Mouse (Mus musculus) regulatory T cell (primary cell): ENCODE data around the gene Acot11.

Experiments
- in situ Hi-C: fragments of 300-600 bp; cut with MboI, MseI; formaldehyde crosslinking; loops from one replicate; pipeline ENCODE4 v1.15.1; 2025; ENCODE audit warnings: high pct_unique_total_duplicates

Acot11 gene

DNA sequence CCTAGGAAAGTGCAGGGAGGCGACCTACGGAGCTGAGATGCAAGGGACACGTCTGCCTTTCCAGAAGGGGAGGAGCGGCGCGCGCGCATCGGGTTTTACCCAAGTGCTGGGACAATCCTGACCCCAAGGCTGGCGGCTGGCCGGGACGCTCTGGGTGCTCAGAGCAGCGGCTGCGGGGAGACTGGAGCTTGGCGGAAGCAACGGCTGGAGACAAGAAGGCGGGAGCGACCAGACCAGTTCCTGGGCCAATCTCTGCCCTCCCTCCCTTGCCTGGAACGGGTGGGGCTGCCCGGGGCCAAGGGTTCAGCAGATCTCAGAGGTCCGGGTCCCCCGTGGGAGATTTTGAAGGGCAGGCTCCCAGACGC is at the start of gene Acot11:
Acot11 (minus strand) TSS at position 89 of the 365 bp plus-strand sequence.
- in situ Hi-C loops: no loop called here

DNA sequence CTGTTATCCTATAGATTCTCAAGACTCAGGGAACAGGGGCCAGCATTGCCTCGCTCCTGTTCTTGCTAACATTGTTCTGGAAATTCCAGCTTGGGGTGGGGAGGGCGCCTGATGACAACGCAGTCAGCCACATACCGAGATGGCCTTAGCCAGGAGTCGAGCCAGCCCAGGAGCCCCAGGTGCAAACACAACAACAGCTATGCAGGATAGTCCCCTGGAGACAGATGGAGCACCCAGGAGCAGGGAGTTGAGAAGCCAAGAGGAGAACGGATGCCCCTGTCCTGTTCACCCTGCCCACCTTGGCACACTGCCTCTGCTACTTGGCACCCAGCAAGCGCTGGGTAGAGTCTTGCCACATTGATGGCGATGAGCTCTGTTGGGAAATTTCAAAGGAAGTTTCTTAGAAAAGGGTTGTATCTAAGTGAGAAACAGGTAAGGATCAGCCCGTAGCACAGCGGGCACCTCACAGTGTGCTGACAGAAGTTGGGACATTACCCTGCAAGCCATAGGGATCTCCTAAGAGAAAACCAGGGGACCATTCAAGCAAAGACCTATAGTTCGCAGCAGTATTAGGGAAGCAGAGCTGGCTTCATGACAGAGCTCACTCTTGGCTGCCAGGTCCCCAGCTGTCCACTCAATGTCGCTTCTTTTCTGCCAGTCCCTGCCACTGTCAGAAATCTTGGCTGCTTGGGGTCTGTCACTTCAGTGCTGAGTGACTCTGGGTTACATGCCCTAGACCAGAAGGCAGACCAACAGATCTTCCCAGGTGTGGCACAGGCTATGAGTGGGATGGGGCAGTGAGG is 43.7 kb upstream of the Acot11 start:
- in situ Hi-C loops: loop anchor here (5.0 kb wide), 1 partner anchor 54 kb away; no protein-coding TSS in a partner anchor

DNA sequence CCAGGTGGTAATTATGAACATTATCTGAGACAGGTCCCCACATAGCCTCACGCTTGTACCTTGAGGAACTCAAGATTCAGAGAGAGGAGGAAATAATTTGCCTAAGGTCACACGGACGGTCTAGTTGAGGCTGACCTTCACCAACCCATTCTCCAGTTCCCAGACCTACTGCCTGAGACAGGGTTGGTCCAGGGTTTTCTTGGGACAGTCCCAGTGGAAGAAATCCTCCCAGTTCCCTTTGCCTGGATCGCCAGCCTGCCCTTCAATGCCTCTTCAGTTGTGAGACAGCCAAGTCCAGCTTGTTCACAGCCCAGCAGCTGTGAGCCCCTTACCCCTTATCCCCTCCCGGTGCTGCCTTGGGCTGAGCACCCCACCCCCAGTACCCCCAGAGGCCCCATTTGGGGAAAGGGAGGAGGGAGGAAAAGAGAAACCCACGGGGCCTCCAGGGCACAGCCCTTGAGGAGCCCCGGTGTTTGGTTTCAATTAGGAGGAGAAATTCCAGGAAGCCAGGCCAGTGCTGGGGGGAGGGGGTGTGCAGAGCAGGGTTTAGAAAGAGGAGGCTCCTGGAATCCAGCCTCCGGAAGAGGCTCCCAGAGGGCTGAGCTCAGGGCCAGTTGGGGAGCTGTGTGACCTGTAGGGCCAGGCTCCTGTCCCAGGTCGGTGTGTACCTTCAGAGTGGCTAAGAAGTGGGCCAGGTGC is 42.9 kb upstream of the Acot11 start:
- in situ Hi-C loops: loop anchor here (5.0 kb wide), 1 partner anchor 55 kb away; no protein-coding TSS in a partner anchor

DNA sequence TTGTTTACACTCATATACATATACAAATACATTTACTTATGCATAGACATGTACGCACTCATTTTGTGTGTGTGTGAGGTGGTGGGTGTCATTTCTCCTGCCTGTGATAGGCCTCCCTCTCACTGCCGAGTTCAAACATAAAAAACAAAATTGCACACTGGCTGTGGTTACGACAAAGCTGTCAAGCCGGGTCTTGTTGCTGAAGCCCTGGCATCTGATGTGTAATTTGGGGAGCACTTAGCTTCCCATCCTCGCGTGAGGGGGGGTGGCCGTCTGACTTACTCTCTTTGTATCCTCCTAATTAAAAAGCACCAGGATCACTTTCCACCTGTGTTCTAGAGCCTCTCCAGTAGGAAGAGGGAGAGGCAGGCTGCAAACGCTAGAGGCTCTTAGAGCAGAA is 37.8 kb upstream of the Acot11 start:
- in situ Hi-C loops: no loop called here

DNA sequence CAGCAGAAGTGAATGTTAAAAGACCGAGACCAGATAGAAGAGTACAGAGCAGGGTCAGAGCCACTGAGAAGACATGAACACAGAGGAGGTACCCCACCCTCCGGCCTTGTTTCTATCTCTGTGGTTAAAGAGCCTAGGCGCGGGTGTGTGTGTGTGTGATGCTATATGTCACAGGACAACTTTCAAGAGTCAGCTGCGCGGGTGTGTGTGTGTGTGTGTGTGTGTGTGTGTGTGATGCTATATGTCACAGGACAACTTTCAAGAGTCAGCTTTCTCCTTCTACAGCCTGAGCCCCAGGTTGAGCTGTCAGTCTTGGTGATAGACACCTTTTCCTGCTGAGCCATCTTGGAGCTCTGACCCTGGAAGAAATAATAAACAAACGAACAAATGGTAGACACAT is 37.1 kb upstream of the Acot11 start:
- in situ Hi-C loops: no loop called here

DNA sequence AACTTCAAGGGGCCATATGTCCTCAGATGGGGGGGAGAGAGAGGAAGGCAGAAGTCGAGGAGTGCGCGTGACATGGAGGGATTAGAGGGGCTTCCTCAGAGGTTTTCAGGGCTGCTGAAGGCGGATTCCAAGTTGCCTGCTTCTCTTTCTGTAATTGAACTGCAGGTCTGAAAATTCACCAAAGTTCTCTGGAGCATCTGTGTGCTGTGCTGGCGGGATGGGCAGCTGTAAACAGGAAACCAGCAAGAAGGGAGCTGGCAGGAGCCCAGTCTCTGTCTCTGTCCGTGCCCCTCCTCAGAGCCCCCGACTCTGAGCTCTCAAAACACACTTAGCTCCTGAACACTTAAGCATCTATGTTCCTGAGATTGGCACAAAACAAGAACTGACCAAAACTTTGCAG is 36.5 kb upstream of the Acot11 start:
- in situ Hi-C loops: no loop called here

DNA sequence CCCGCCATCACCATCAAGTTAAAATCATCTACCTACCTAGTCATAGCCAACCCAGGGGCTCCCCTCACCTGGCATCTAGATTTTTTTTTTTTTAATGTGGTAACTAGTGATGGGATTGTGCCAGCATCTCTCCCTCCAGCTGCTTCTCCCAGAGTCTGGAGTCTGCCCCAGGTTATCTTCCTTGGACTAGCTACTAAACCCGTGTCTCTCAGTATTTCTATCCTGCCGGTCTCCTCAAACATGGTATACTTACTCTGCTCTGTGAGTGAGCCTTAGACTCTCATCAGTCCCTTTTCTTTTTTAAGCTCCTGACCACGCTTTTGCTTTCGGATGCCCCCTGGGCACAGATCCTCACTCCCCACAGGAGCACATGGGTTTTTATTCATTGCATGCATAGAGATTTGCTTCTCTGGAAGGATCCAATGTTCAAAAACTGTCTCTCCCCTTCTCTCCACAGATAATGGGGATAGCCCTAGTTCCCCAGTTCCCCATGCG is 35.9 kb upstream of the Acot11 start:
- in situ Hi-C loops: no loop called here

DNA sequence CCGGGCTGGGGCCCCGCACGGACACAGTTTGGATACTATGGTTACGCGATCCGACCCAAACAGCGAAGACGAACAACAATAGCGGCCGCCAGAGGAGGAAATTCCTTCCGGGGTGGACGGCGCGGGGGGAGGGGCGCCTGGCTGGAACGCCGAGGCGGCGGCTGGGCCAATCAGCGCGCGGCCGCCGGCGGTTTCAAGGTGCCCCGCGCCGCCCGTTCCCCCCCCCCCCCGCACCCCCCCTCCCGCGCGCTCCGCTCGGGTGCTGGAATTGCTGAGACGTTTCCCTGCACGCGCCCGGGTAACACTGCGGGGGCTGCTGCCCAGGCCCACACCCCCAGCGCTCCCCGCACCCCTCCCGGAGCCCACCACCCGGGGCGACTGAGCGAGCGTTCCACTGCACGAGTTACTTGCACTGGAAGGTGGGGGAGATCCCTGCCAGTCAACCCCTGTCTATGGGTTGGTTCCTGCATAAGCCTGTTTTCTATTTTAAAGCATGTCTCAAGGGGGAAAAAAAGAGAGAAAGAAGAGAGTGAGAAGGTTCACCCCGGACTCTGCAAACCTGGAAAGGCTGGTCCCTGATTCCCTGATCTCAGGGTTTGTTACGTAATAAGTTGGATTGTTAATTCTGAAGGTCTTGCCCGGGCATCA is 35.3 kb upstream of the Acot11 start:
- in situ Hi-C loops: loop anchor here (5.0 kb wide), 2 partner anchors 147 to 212 kb away; no protein-coding TSS in a partner anchor

DNA sequence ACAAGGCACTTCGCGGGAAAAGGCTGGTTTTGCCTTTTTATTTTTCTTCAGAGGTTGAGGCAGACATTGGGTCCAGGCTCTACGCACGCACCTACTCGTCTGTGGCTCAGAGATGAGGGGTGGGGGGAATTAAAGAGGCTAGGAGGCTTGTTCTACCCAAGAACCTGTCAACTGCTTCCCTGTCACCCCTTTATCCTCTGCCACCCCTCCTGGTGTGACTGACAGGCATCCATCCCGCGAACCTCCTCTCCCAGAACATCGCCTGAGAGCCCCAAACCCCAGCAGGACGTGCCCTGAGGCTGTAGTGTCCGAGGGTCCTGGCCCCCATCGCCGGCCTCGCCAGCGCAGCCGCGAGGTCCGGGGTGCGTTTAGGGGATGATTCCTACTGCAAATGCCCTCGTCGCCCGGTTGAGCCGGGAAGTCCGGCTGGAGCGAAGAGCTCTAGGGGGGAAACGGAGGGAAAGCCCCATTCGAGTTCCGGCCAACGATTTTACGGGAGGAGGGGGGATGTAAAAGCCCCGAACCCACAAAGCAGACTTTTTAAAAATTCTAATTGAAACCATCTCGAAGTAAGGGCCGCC is 34.5 kb upstream of the Acot11 start:
- in situ Hi-C loops: loop anchor here (5.0 kb wide), 2 partner anchors 148 to 213 kb away; no protein-coding TSS in a partner anchor

DNA sequence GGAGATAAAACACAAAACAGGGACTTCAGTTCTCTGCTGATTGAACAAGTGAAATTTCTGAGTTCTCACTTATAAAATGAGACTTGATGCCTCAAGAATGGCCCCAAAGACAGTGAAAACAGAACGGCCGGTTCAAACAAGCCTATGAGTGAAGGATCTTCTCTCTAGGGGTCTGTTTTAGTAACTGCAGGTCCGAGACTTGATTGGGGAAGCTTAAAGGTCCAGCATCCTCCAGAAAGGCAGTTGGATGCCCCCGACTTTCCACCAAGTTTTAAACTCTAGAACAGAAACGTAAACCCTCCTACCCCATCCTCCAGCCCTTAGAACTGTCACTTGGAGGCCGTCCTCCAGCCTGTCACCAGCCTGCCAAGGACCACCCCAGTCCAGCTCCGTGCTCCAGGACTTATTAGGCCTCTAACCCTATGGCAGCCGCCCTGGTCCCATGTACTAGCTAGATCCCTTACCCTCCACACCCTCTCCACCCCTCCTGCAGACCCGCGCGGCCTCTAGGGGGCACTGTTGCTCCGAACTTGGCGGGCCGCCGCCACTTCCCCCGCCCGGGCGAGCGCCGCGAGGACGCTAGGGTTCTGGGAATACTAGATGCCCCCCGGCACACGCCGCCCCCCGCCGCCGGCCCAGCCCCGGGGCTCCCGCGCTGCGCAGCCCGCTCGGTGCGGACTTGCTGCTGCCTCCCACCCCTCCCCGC is 33.9 kb upstream of the Acot11 start:
- in situ Hi-C loops: loop anchor here (5.0 kb wide), 2 partner anchors 149 to 214 kb away; no protein-coding TSS in a partner anchor

DNA sequence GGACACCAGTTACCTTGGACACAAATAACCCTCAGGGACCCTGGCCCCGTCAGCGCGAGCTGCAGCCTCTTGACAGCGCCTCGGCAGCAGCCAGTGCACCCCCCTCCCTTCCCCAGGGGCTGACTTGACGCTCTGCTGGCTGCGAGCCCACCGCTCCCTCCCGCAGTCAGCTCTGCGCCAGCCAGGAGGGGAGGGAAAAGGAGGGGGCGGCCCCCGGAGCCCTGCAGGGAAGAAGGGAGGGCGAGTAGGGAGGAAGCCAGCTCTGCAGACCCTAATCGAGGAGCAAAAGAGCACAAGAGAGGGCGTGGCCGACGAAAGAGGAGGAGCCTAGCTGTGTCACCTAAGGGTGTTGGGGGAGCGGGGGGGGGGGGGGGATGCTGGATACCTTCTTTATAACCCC is 33.2 kb upstream of the Acot11 start:
- in situ Hi-C loops: loop anchor here (5.0 kb wide), 2 partner anchors 149 to 214 kb away; no protein-coding TSS in a partner anchor

DNA sequence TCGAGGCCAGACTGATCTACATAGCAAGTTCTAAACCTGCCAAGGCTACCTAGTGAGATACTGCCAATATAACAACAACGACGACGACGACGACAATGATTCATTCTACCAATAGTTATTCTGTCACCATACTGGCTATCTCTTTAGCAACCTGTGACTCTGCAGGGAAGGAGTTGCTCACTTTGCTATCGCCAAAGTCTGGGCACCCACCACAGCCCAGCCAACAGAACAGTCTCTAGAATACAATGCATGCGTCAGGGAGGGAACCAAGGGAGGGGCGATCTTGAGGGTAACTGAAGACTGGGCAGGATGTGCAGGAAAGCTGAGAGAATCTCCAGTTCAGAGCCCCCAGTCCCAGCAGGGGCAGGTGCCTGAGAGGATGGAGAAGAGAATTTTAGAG is 32.6 kb upstream of the Acot11 start:
- in situ Hi-C loops: loop anchor here (5.0 kb wide), 2 partner anchors 150 to 215 kb away; no protein-coding TSS in a partner anchor

DNA sequence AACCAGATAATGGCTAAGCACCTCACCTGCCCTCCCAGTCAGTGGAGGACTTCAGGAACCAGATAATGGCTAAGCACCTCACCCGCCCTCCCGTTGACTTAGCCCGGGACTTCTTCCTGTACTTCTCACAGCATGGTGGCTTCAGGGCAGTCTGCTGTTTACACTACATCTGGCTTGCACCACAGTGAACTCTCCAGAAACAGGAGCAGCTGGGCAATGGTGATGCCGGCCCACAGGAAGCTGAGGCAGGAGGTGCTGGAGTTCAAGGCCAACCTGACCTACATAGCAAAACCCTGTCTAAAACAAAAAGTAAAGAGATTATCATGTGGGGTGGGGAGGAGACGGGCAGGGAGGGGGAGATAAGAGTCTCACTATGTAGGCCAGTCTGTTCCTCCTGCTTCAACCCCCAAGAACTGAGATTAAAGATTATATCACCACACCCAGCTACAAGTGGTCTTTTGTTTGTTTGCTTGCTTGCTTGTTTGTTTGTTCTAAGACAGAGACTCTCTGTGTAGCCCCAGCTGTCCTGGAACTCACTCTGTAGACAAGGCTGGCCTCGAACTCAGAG is 25.8 kb upstream of the Acot11 start:
- in situ Hi-C loops: no loop called here

DNA sequence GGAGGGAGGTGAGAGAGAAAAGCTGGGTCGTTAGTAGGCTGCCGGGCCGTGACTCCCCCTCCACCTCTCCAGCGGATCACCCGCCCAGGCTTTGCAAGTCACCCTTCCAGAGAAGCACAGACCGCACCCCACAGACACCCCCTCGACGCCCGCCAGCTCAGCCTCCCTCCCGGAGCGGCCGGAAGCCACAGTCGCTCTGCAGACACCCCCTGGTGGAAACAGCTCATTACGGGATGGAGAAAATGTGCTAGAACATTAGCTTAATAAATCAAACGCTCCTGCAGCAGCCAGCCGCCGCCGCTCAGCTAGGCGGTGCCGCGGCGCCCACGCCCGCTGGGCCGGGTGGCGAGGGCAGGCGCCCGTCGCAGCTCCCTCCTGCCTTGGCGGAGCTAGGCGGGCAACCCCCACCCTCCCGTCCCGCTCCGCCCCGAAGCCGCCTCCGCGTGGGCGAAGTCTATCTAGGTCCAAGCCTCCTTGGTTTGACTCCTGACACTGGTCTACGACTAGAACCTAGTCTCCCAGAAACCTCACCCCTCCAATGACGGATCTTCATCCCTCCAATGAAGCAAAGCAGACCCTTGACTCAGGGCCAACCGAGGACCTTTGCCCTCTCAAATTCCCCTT is 23.1 kb upstream of the Acot11 start:
- in situ Hi-C loops: no loop called here

DNA sequence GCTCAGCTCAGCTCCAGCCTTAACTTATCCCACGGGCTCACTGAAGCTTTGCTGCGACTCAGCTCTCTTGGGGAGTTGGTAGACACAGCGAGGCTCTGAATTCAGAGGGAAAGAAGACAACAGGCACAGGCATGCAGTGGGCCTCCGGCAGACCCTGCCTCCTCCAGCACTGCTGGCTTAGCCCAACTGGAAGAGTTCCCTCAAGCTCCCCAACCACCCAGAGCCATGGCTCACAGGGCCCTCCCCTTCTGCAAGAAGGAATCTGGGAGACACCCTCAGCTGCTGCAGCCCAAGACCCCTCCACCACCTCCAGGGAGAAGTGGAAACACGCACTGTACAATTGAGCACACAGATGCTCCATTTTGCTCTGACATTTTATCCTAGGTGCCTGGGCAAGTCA is 20.4 kb upstream of the Acot11 start:
- in situ Hi-C loops: no loop called here

DNA sequence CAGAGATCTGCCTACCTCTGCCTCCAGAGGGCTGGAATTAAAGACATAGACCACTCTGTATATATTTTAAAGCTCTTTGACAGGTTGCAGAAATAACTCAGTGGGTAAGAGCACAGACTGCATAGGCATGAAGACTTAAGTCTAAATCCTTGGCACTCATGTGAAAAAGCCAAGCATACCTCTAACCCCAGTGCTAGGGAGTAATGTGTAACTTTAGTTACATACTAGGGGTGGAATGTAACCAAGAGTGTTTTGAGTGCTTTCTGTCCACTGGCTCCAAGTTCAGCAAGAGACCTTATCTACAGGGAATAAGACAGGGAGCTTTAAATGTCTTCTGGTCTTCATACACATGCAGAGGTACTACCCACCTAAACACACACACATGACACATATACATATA is 14.6 kb upstream of the Acot11 start:
- in situ Hi-C loops: loop anchor here (10.0 kb wide), 1 partner anchor 345 kb away; no protein-coding TSS in a partner anchor

DNA sequence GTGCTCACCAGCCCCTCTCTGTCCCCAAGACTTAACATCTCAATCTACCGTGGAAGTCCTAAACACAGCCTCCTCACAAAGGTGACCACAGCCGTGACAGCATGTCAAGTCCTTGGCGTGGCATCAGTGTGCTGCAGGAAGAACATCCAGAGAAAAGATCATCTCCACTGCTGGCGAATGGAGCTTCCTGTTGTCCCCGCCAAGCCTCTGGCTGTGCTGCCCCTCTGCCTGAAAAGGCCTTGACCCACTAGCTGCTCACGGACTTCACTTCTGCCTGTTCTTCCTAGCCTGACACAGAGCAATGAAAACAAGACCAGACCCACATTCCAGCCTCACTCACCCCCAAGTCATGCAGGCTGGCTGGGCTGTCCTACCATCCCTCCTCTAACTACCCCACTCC is 13.5 kb upstream of the Acot11 start:
- in situ Hi-C loops: loop anchor here (10.0 kb wide), 1 partner anchor 346 kb away; no protein-coding TSS in a partner anchor

DNA sequence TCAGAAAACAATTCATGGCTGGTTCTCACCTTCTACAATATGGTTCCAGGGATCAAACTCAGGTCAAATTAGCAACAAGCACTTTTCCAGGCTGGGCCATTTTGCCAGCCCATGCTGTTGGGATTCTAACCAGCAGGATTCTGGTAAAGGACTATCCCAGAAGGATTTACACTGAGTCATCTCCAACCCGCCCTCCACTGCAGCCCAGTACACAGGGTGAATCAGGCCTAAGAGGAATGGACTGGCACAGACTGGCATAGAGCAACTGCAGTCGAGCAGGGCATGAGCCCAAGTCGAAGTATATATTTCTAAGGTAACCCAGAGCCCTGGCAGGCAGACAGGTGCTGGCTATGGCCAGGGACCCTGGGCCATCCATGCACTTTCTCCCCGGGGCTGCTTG is 12.2 kb upstream of the Acot11 start:
- in situ Hi-C loops: loop anchor here (10.0 kb wide), 1 partner anchor 348 kb away; no protein-coding TSS in a partner anchor

DNA sequence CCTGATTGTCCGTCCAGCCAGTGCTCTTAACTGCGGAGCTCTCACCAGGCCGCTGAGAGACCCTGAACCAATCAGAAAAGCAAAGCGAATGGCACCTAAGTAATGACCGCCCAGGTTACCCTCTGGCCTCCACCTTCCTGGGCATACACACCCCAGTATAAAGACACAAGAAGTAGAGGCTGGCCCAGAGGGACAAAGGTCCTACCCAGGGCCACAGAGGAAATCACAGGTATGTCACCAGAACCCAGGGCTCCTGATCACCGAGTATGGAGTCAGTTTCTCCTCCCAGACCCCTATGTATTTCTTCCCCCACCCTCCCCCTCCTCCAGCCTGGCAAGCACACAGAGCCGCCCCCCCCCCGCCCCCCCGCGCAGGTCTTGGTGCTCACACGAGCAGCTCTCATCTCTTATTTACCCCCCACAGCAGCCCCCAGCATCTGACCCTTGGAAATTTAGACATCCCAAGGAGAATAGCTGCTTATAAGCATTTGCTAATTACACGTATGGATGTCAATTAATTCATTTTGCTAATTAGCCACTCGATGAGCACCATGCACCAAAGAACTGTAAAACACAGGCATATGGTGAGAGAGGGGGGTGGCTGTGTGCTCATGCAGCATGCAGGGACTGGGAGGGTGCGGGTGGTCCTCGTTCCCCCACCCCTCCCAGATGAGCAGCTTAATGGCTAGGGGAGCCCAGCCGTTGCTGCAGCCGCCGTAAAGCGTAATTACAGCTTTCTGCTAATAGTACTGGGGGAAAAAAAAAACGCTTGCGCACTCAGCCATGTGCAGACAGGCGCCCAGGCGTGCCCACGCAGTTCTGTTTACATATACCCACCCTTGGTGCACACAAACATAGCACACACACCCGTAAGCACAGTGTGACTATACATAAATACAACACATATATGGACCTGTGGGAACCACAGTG is 10.9 kb upstream of the Acot11 start:
- in situ Hi-C loops: loop anchor here (10.0 kb wide), 1 partner anchor 349 kb away; no protein-coding TSS in a partner anchor
